Mouse (Mus musculus) spleen, adult 2 months (tissue): ENCODE measurements around the gene Phykpl.

Experiments
- CTCF ChIP-seq: fragments of 200-500 bp; IDR thresholded peaks from 2 replicates; pipeline ENCODE4 v1.5.1; 2011; ENCODE audit warnings: mild to moderate bottlenecking, inconsistent platforms; ENCODE audit not compliant: insufficient read depth, insufficient read length, insufficient replicate concordance; ENCODE audit errors: extremely low read depth
- POLR2A ChIP-seq: fragments of 200-500 bp; IDR thresholded peaks from 2 replicates; pipeline ENCODE4 v1.6.1; 2011; ENCODE audit warnings: low read depth, low read length, inconsistent platforms

DNA sequence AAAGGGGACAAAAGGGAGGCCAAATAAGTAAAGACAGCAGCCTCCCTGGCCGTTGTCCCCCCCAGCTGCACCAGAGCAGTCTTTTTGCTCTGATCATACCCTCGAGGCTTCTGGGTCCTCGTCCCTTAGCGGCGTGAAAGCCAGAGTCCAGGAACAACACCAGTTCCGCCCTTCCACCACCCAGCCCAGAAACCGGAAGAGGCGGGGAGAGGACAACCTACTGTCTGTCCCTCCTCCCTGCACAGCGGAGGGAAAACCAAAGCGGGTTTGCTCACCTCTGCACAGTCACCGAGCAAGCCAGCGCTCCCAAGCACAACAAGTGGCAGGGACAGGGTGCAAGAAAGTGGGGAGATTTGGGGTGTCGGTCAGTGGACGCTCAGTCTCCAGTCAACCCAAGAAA, 31.0 kb downstream of the Phykpl start:
- TF ChIP-seq CTCF (no peak), POLR2A (peak; percentile 83)
